Mouse (Mus musculus) splenic B cell, adult 2 months (primary cell): ENCODE data around the gene Pex16.
A peak's percentile ranks its signal among the peaks of the same experiment; 100 is the strongest.
"Not testable (repeated sequence)": the region's sequence is repeated elsewhere in the genome, so short reads cannot be mapped to it uniquely, and the experiment has no call there.

Source experiments
- DNase-seq: peaks from one replicate; pipeline ENCODE4 v3.0.0-alpha.2; 2011; ENCODE audit warnings: low read depth, low spot score
- H3K27me3 ChIP-seq: 2 replicates; pipeline ENCODE4 v1.6.1; 2012; ENCODE audit warnings: mild to moderate bottlenecking, low read length, moderate library complexity, mixed read lengths; ENCODE audit not compliant: control insufficient read depth, poor library complexity, insufficient read depth, severe bottlenecking
- H3K36me3 ChIP-seq: 2 replicates; pipeline ENCODE4 v1.6.1; 2012; ENCODE audit warnings: mild to moderate bottlenecking, low read length, moderate library complexity, mixed read lengths; ENCODE audit not compliant: control insufficient read depth, poor library complexity, insufficient read depth, severe bottlenecking

Pex16 gene

DNA sequence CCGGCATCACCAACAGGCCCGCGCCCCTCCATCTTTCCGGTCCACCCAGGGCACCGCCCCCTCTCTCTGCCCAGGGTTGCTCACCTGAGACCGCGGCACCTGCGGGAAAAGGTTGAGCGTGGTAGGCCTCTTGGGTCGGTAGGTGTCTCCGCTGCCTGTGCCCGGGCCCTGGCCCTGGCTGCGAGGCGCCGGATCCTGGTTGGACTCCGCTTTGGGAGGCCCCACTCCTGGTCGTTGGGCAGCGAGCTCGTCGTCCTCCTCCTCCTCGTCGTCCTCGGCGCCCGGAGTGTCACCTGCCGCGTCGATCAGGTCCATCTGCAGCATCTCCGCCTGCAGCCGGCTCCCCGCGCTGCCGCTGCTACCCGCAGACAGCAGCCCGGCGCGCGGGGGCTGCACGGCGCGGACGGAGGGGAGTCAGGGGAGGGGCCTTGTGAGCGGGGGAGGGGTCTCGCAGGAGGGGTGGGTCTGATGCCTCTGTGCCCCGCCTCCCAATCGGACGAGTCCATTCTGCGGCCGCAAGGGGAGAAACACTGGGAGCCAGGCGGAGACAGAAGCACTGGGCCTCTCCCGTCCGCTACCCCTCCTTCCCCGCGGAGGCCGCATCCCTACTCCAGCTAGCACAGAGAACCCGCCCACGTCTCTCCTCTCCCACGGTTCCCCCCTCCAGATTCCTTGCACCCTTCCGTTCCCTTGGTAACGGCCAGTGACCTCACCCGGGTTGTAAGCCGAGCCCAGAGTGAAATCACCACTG is 14.6 kb downstream of the Pex16 start:
- DNase-seq: peak; percentile 43
- Histone ChIP-seq H3K27me3 (no peaks in the 10 kb centered on the region; the same call in 1 of the 2 replicates), H3K36me3 (no peaks in the 10 kb centered on the region)

DNA sequence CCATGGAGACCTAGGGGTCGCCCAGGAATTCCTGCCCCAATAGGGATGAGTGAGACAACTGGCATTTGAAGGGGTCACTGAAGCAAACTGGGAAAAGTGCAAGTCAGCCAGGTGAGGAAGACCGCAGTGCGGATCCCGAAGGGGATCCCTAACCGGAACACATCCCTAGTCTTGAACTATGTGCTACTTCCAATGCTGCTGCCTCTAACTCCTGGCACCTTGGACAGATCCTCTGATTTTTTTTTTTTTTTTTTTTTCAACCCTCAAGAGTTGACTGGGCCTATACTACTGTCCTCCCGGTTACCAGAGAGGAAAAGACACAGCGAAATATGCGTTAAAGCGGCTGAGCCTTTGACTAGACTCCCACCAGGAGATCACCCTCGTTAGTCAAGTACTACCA is 15.2 kb downstream of the Pex16 start:
- no peaks in the 10 kb centered on the region for H3K36me3 ChIP-seq
- no peak for DNase-seq
- no peaks in the 10 kb centered on the region; the same call in 1 of the 2 replicates for H3K27me3 ChIP-seq

DNA sequence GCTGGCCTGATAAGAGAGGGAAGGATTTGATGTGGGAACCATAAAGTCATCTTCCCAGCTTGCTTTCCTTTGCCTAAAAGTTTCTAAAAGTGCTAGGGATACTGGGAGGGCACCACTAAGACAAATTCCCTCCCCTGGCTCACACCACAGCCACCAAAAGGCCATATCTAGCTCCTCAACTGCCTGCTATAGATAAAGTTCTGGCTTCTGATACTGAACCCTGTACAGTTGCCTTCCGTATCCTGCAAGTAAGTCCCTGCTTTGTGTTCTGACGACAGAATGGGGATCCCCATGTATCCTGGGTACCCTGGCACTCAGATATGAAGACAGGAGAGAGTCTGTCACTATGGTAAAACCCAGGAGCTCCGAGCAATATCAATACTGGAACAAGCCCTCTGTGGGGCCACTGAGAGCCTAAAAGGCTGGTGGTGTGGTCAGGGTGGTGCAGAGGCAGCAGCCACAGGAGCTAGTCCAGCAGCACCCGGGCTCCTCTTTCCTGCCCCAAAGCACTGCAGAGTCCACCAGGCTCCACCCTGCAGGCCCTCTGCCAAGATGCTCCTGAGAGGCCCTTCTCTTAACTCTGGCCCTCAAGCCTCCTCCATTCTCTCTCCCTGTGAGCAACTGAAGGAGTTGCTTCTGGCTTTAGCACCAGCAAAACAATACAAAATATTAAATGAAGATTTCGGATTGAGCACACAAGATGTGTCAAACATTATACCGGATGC is 15.9 kb downstream of the Pex16 start:
- no peaks in the 10 kb centered on the region for H3K36me3 ChIP-seq
- H3K27me3 ChIP-seq: no peaks in the 10 kb centered on the region; the same call in 1 of the 2 replicates
- no peak for DNase-seq

DNA sequence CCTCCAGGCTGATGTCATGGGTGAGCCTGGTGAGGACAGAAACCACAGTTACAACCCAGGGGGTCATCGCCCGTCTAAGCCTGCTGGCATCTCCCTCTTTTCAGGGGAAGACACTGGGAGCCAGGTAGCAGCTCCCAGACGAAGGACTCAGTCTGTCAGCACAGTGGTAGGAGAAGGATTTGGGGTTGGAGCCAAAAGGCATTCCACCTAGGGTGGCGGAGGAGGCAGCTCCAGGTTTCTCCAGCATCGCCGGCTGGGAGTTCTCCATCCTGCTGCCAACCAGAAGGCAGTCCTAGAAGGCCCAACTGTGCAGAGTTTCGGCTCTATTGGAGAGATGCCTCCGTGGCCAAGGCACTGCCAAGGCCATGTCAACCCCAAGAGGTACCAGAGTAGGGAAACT is 16.6 kb downstream of the Pex16 start:
- Histone ChIP-seq H3K36me3 (no peaks in the 10 kb centered on the region), H3K27me3 (no peaks in the 10 kb centered on the region; the same call in 1 of the 2 replicates)
- DNase-seq: no peak

DNA sequence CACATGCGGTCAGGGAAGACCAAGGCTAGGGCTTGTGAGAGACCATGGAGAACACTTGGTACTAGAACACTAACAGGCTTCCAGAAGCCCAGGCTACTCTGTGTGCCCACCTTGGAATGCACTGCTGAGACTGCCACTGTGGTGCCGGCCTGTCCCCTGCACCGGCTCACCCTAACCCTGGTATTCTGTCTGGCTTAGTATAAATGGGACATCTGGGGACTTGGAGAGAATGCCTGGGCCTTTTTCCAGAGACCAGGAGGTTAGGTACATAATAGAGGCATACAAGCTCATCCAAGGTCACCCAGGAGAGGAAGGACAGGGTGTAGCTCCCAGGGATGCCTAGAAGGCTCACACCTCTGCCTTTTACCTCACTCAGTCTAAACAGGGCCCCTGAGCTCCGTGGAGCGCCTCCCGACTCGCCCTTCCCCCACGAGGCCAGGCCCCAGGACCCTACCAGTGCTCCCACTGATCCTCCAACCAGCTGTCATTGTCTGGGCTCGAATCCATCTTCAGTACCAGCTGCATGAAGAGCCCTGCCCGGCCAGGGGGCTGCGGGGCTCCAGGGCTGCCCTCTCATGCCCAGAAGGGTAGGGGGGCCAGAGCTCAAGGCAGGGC is 17.3 kb downstream of the Pex16 start:
- no peak for DNase-seq

DNA sequence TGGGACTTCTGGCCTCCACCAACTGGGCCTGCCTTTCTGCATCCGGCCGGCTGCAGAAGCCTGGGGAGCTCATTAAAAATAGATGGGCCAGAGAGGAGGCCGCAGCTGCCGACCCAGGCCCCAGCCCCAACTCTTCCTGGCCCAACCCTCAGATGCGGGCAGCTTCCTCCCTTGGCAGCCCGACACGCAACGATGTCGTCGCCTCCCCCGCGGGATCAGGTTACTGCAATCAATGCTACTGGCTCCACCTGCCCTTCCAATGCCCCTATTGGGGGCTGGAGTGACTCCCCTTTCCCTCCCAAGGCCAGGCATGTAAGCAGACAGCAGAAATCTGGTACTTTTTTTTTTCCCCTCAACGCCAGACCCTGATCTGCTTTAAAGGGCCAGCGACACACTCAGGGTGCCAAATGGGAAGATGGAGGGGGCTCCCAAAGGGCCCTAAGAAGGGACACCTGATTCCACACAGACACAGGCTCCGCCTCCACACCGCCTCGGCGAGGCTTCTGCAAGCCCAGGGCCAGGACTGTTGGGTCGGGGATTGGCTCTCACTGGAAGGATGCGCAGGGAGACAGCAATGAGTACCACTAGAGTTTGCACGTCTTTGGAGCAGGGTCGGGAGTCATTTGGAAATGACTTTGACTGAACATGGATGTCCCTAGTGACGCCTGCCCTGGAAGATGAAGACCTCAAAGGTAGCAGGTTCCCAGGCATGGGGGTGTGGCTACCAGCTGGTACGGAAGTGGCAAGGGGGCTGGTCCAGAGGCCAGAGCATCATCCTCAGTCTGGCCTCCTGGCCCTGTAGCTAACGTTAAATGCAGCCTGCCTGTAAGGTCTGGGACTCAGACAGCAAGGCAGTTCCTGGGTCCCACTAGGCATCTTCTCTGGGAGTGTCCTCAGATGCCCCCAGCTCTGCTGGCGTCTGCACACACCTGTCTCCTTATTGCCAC is 18.1 kb downstream of the Pex16 start:
- H3K36me3 ChIP-seq: no peaks in the 10 kb centered on the region
- no peaks in the 10 kb centered on the region; the same call in 1 of the 2 replicates for H3K27me3 ChIP-seq
- DNase-seq: no peak

More for the DNA sequence above, 17.3 kb downstream of the Pex16 start:
- Histone ChIP-seq H3K27me3 (no peaks in the 10 kb centered on the region; the same call in 1 of the 2 replicates), H3K36me3 (no peaks in the 10 kb centered on the region)

DNA sequence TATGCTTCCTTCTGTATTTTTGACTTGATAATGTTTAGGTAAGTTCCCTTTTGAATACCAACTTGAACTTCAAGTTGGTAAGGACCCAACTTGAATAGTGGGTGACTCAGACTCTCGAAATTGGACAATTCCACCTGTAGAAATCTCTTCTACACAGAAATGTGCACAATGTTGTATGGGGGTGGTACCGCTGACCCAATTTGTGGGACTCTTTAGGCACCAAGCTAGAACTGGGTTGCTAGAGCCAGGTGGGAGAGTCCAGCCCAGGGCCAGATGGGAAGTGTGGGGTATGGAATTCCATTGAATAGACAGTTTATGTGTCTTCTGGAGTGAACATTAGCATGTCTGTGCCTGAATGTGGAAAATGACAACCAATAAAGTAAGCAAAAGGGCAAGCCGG is 21.1 kb downstream of the Pex16 start:
- no peaks in the 10 kb centered on the region for H3K36me3 ChIP-seq
- no peak for DNase-seq
- H3K27me3 ChIP-seq: no peaks in the 10 kb centered on the region; the same call in 1 of the 2 replicates

DNA sequence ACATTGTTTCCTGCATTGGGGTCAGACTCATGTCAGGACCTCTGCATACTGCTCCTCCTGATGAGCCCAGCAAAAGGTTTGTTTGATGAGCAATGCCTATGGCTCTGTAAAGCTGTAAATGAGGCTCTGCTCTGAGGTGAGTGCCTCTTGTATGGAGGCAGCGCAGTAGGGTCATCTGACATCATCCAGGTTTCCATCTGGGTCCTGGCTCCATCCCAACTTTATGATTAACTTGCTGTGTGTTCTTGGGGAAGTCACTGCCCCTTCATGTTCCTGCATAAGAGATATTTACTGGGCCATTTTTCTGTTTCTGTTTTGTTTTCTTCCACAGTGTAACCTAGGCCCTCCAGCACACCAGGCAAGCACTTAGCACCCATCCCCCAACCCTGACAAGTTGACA is 23.0 kb downstream of the Pex16 start:
- H3K27me3 ChIP-seq: no peaks in the 10 kb centered on the region
- H3K36me3 ChIP-seq: no peaks in the 10 kb centered on the region
- no peak for DNase-seq

DNA sequence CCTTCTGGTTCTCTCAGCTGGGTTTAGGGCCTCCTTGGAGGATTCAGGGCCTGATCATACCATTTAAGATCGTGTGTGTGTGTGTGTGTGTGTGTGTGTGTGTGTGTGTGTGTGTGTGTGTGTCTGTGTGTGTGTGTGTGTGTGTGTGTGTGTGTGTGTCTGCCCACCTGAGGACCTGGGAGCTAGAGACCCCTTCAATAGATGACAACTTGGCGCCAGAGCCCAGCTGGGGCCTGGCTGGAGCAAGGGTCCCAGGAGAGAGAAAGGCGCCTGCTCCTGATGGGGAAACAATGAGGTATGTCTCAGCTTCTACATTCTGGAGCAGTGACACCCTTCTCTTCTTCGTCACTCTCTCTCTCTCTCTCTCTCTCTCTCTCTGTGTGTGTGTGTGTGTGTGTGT is 25.4 kb downstream of the Pex16 start:
- DNase-seq, H3K27me3 ChIP-seq, H3K36me3 ChIP-seq: not testable (repeated sequence)

DNA sequence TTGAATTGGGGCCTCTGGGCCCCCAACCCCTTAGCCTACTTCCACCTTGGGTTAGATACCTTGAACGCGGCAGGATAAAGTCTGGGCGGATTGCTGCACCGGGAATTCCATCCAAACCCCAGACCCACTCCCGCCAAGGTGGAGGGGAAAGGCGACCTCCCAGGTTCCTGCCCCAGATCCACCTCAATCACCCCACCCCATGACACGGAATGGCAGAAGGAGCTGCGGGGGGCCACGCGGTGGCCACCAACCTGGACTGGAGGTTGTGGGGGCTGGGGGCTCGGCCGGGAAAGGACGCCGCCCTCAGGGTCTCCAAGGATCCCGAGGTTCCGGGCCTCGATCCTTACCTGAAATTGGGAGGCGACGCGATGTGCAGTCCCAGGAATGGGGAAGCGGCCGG is 26.2 kb downstream of the Pex16 start:
- no peak for DNase-seq
- no peaks in the 10 kb centered on the region for H3K27me3 ChIP-seq
- H3K36me3 ChIP-seq: no peaks in the 10 kb centered on the region

DNA sequence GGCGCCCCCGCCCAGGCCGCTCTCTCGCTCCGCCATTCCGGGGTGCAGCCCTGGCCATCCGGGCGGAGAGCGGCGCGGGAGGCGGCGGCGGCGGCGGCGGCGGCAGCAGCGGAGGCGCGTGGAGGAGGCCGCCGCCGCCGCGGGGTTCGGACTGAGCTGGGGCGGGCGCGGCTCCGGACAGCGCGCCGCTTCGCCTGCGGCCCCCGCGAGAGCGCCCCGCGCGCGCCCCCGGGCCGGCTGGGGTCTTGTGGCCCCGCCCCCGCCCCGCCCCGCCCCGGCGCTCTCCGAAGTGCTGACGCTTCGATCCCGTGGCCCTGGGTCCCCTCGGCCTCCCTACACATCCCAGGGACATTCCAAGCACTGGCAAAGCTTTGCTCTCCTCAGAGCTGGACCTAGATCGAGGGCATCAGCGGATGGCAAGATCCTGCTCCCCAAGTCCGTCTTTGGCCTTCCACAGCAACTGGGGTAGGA is 26.6 kb downstream of the Pex16 start, which contains the start of gene Mapk8ip1:
Mapk8ip1 (minus strand) TSS at position 173 of the 471 bp plus-strand sequence.
- Histone ChIP-seq H3K27me3 (no peaks in the 10 kb centered on the region), H3K36me3 (peaks cover 1% of the 10 kb centered on the region; the same call in 1 of the 2 replicates)
- DNase-seq: no peak

DNA sequence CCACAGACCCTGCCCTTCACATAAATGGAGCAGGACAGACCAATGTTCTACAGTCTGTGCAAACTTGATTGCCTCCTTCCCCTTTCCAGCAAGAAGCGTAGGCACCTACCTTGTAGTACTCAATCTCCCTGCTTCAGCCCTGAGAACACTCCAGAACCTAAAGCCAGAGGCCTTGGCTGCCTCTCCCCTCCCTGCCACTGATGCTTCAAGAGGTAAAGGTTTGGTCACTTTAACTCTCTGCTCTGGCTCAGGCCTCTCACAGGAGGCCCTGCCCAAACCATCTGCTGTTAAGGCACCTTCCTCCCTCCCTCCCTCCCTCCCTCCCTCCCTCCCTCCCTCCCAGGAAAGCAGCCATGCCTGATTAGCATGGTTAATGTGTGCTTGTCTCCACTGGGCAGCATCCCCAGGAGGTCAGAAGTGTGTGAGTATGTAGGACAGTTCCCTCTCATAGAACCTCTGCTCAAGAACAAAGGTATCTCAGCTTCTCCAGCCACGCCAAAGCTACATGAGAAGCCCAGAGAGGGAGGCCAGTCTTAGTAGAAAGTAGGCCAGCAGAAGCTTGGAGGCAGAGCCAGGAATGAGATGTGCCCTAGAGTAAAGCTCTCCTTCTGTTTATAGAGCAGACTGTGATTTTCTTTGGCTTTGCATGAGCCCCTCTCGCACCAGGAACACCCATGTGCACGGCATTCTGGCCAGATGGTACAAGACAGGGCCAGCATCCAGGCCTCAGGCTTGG is 28.3 kb downstream of the Pex16 start:
- no peaks in the 10 kb centered on the region for H3K27me3 ChIP-seq
- H3K36me3 ChIP-seq: peaks cover 2% of the 10 kb centered on the region; the same call in 1 of the 2 replicates
- DNase-seq: no peak

DNA sequence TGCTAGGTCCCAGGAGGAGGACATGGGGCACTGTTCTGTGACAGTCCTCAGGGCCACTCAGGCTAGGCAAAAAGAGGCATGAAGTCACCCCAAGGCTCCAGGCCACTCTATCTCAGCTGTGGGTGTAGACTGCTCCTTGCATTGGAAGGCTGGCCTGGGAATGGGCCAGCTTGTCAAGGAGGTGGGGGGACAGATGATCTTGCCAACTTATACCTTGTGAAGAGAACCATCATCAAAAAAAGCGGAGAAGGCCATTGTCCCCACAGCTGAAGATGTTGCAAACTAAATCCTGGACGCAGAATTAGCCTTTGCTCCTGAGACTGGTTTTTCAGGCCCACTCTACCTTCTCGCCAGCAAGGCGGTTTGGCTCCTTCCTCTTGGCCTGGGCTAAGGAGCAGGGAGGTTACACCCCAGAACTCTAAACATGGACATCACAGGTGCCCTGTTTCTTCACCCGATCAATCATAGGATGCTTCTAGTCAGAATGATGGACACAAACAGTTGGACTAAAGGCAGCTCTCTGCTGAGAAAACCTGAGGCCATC is 29.4 kb downstream of the Pex16 start:
- no peak for DNase-seq
- H3K36me3 ChIP-seq: peaks cover 2% of the 10 kb centered on the region; the same call in 1 of the 2 replicates
- H3K27me3 ChIP-seq: no peaks in the 10 kb centered on the region
